Mouse (Mus musculus): ENCODE results near the gene Nup54. TPM values are rescaled to one million over a fixed set of nuclear protein-coding genes. Genes with fewer than 3 reads are reported as not detected.

Nup54 gene
- polyA plus RNA-seq, 1 experiment = 109 TPM

DNA sequence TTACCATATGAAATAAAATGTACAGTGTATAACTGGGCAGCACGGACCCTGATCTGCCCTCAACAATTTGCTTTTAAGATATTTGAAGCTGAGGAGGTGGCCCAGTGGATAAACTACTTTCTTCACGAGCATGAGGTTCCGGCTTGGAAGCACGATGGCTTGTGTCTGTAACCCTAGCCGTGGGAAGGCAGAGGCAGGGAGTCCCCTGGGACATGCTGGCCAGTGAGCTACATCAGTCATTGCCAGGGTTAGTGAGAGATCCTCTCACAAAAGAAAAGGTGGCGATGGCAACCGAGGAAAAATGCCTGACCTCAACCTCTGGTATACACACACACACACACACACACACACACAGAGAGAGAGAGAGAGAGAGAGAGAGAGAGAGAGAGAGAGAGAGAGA lies 51.3 kb downstream of the Nup54 start:
- no peak overlapping the region for H3K27ac ChIP-seq (ENCODE audit: insufficient read depth, low read length)
- H3K4me3 ChIP-seq (ENCODE audit: low read depth, low read length) = no peak overlapping the region
- H3K4me1 ChIP-seq (ENCODE audit: control insufficient read depth, insufficient read depth, low read length) = no peaks in the 10 kb centered on the region
- H3K9ac ChIP-seq (ENCODE audit: low read depth, poor library complexity, severe bottlenecking) = no peak overlapping the region
- no peaks in the 10 kb centered on the region for H3K27me3 ChIP-seq (ENCODE audit: control insufficient read depth, insufficient read depth, low read length, poor library complexity, severe bottlenecking)
- H3K9me3 ChIP-seq (replicated peaks; ENCODE audit: control insufficient read depth, insufficient read depth, low read length, poor library complexity, severe bottlenecking) = no peaks in the 10 kb centered on the region
- no peaks in the 10 kb centered on the region for H3K36me3 ChIP-seq (ENCODE audit: control insufficient read depth, insufficient read depth, low read length, poor library complexity, severe bottlenecking)
- TF ChIP-seq POLR2A (IDR thresholded peaks at IDR 0.05; ENCODE audit: insufficient read depth, low read length) (no peak), CTCF (IDR thresholded peaks at IDR 0.05; ENCODE audit: low read depth, low read length) (no peak), EP300 (IDR thresholded peaks at IDR 0.05; ENCODE audit: insufficient read depth, low read depth, low read length) (no peak)

DNA sequence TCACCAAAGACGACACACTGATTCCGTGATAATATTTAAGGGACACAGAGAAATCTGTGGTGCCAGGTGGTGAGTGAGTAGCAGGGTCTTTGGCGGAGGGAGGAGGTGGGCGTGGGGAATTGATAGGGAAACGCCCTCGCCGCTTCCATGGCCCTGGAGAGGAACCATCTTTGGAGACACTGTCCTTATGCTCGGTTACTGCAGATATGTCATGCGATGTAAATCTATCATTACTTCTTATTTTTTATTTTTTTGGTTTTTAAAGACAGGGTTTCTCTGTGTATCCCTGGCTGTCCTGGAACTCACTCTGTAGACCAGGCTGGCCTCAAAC lies 52.7 kb downstream of the Nup54 start:
- Histone ChIP-seq H3K9me3 (replicated peaks; ENCODE audit: control insufficient read depth, insufficient read depth, low read length, poor library complexity, severe bottlenecking) (no peaks in the 10 kb centered on the region), H3K4me1 (ENCODE audit: control insufficient read depth, insufficient read depth, low read length) (no peaks in the 10 kb centered on the region), H3K4me3 (ENCODE audit: low read depth, low read length) (no peak overlapping the region), H3K27ac (ENCODE audit: insufficient read depth, low read length) (no peak overlapping the region), H3K27me3 (ENCODE audit: control insufficient read depth, insufficient read depth, low read length, poor library complexity, severe bottlenecking) (no peaks in the 10 kb centered on the region), H3K9ac (ENCODE audit: low read depth, poor library complexity, severe bottlenecking) (no peak overlapping the region), H3K36me3 (ENCODE audit: control insufficient read depth, insufficient read depth, low read length, poor library complexity, severe bottlenecking) (no peaks in the 10 kb centered on the region)
- TF ChIP-seq CTCF (IDR thresholded peaks at IDR 0.05; ENCODE audit: low read depth, low read length) (no peak), EP300 (IDR thresholded peaks at IDR 0.05; ENCODE audit: insufficient read depth, low read depth, low read length) (no peak), POLR2A (IDR thresholded peaks at IDR 0.05; ENCODE audit: insufficient read depth, low read length) (no peak)

DNA sequence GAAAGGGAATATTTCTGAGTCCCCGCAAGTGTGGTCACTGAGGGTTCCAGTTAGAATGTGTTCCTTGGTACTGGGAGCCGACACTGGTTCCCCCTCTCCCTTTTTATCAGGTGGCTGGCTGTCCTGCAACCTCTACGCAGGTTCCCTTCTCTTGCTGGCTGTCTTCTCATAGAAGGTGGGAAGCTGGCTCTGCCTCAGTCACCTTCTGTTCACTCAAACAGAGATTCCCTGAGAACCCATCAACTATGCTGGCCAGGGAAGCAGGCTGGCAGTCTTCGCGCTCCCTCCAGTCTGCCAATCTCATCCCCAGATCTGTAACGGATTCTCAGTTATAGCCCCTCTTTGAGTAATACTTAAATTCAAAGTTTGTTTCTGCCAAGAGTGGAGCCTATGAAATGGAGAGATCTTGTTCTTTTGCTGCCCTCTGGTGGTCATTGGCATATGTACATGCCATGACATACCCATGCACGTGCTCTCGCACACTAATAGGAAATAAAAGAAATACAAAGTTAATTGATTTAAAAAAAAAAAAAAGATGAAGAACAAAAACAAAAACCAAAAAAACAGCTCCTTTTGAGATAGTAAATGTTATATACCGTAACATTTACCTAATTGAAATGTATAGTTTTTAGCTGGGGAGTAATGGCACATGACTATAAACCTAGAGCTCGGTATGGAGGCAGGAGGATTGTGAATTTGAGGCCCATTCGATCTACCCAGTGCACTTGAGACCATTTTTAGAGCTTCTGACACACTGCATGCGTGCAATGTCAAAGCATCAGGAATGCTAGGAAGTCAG lies 53.3 kb downstream of the Nup54 start:
- Histone ChIP-seq H3K4me1 (ENCODE audit: control insufficient read depth, insufficient read depth, low read length) (no peaks in the 10 kb centered on the region), H3K27ac (ENCODE audit: insufficient read depth, low read length) (no peak overlapping the region), H3K4me3 (ENCODE audit: low read depth, low read length) (no peak overlapping the region), H3K36me3 (ENCODE audit: control insufficient read depth, insufficient read depth, low read length, poor library complexity, severe bottlenecking) (no peaks in the 10 kb centered on the region), H3K27me3 (ENCODE audit: control insufficient read depth, insufficient read depth, low read length, poor library complexity, severe bottlenecking) (no peaks in the 10 kb centered on the region), H3K9ac (ENCODE audit: low read depth, poor library complexity, severe bottlenecking) (no peak overlapping the region), H3K9me3 (replicated peaks; ENCODE audit: control insufficient read depth, insufficient read depth, low read length, poor library complexity, severe bottlenecking) (no peaks in the 10 kb centered on the region)
- no peak for TF ChIP-seq EP300 (IDR thresholded peaks at IDR 0.05; ENCODE audit: insufficient read depth, low read depth, low read length)
- peak; percentile 2 for TF ChIP-seq CTCF (IDR thresholded peaks at IDR 0.05; ENCODE audit: low read depth, low read length)

GRCm38 (mm10) chr5:92376795-92377405 lies 58.1 kb downstream of the Nup54 start:
- Histone ChIP-seq H3K4me1 (ENCODE audit: control insufficient read depth, insufficient read depth, low read length) (no peaks in the 10 kb centered on the region), H3K27me3 (ENCODE audit: control insufficient read depth, insufficient read depth, low read length, poor library complexity, severe bottlenecking) (no peaks in the 10 kb centered on the region), H3K27ac (ENCODE audit: insufficient read depth, low read length) (no peak overlapping the region), H3K9ac (ENCODE audit: low read depth, poor library complexity, severe bottlenecking) (no peak overlapping the region), H3K4me3 (ENCODE audit: low read depth, low read length) (no peak overlapping the region), H3K9me3 (replicated peaks; ENCODE audit: control insufficient read depth, insufficient read depth, low read length, poor library complexity, severe bottlenecking) (no peaks in the 10 kb centered on the region), H3K36me3 (ENCODE audit: control insufficient read depth, insufficient read depth, low read length, poor library complexity, severe bottlenecking) (no peaks in the 10 kb centered on the region)
- no peak for TF ChIP-seq CTCF (IDR thresholded peaks at IDR 0.05; ENCODE audit: low read depth, low read length)
- no peak for TF ChIP-seq EP300 (IDR thresholded peaks at IDR 0.05; ENCODE audit: insufficient read depth, low read depth, low read length)
- TF ChIP-seq POLR2A (IDR thresholded peaks at IDR 0.05; ENCODE audit: insufficient read depth, low read length) = no peak

DNA sequence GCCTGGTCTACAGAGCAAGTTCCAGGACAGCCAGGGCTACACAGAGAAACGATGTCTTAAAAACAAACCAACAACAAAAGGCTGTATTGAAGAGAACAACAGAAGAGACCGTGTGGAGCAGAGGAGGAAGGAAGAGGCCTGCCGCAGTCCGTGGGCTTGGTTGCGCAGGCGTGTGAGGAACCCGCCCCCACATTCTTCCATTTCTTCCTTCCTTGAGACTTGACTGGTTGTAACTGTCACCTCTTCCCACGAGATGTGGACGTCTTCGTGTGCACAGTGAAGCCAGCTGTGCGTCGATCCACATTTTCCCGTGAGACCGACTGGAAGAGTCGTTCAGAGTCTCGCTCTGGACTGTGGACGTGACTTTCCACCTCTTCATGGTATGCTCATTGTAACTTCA lies 59.7 kb downstream of the Nup54 start:
- Histone ChIP-seq H3K4me1 (ENCODE audit: control insufficient read depth, insufficient read depth, low read length) (no peaks in the 10 kb centered on the region), H3K27ac (ENCODE audit: insufficient read depth, low read length) (no peak overlapping the region), H3K9ac (ENCODE audit: low read depth, poor library complexity, severe bottlenecking) (no peak overlapping the region), H3K27me3 (ENCODE audit: control insufficient read depth, insufficient read depth, low read length, poor library complexity, severe bottlenecking) (no peaks in the 10 kb centered on the region), H3K9me3 (replicated peaks; ENCODE audit: control insufficient read depth, insufficient read depth, low read length, poor library complexity, severe bottlenecking) (no peaks in the 10 kb centered on the region), H3K4me3 (ENCODE audit: low read depth, low read length) (no peak overlapping the region), H3K36me3 (ENCODE audit: control insufficient read depth, insufficient read depth, low read length, poor library complexity, severe bottlenecking) (no peaks in the 10 kb centered on the region)
- TF ChIP-seq EP300 (IDR thresholded peaks at IDR 0.05; ENCODE audit: insufficient read depth, low read depth, low read length) = no peak
- TF ChIP-seq POLR2A (IDR thresholded peaks at IDR 0.05; ENCODE audit: insufficient read depth, low read length) = no peak
- no peak for TF ChIP-seq CTCF (IDR thresholded peaks at IDR 0.05; ENCODE audit: low read depth, low read length)

- no peaks in the 10 kb centered on the region for H3K4me1 ChIP-seq (ENCODE audit: control insufficient read depth, insufficient read depth, low read length)
- no peak overlapping the region for H3K27ac ChIP-seq (ENCODE audit: insufficient read depth, low read length)
- H3K4me3 ChIP-seq (ENCODE audit: low read depth, low read length) = no peak overlapping the region
- no peaks in the 10 kb centered on the region for H3K36me3 ChIP-seq (ENCODE audit: control insufficient read depth, insufficient read depth, low read length, poor library complexity, severe bottlenecking)
- TF ChIP-seq CTCF (IDR thresholded peaks at IDR 0.05; ENCODE audit: low read depth, low read length) (no peak), EP300 (IDR thresholded peaks at IDR 0.05; ENCODE audit: insufficient read depth, low read depth, low read length) (no peak)
- no peaks in the 10 kb centered on the region for H3K9me3 ChIP-seq (replicated peaks; ENCODE audit: control insufficient read depth, insufficient read depth, low read length, poor library complexity, severe bottlenecking)
- no peak overlapping the region for H3K9ac ChIP-seq (ENCODE audit: low read depth, poor library complexity, severe bottlenecking)
- H3K27me3 ChIP-seq (ENCODE audit: control insufficient read depth, insufficient read depth, low read length, poor library complexity, severe bottlenecking) = no peaks in the 10 kb centered on the region
Measured at GRCm38 (mm10) chr5:92374721-92375142, 60.3 kb downstream of the Nup54 start.
